Mouse (Mus musculus) c-Kit-positive CD71-positive TER-119-positive erythroid progenitor cells, embryonic 14.5 days (primary cell): ENCODE measurements around the gene Prlh.

Source experiments
- DNase-seq: peaks from one replicate; pipeline ENCODE4 v3.0.0-alpha.2; 2013; ENCODE audit warnings: low spot score

Prlh gene

DNA sequence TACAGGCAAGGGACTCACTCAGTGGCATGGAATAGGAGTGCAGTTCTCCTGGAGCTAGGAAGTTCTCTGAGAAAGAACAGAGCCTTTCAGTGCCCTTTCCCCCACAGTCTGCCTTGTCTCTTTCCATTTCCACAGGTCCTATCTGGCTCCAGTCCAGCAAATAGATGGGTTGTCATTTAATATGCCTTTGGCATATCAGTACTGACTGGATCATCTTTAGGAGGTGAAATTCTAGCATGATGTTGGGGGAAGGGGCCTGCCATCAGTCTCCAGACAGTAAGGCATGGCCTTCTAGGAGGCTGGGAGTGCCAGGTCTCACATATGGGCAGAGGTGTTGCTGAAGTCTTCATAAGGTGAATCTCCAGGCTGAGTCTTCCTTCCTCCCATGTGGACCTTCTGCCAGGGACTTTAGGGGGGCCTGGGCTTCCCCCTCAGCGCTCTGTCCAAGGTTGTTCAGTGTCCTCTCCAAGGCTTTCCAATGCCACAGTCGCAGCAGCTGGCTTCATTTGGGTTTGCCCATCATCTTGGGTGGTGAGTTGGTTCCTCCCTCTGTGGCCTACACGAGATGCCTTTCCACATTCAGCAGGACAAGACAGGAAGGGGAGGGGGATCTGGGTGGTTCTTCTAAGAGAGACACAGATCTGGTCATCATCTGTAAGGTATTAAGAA, 49.1 kb downstream of the Prlh start:
- no peak for DNase-seq

- no peak for DNase-seq
Observed at GRCm38 (mm10) chr1:91002641-91003040, 49.7 kb downstream of the Prlh start.
